Mouse (Mus musculus): ENCODE measurements at regions not wholly inside any gene's neighbourhood (a gene's known extent, or its start where the extent isn't known, plus 50 kb on each side); places are given as distances from the start of the nearest gene placed in this dataset.

DNA sequence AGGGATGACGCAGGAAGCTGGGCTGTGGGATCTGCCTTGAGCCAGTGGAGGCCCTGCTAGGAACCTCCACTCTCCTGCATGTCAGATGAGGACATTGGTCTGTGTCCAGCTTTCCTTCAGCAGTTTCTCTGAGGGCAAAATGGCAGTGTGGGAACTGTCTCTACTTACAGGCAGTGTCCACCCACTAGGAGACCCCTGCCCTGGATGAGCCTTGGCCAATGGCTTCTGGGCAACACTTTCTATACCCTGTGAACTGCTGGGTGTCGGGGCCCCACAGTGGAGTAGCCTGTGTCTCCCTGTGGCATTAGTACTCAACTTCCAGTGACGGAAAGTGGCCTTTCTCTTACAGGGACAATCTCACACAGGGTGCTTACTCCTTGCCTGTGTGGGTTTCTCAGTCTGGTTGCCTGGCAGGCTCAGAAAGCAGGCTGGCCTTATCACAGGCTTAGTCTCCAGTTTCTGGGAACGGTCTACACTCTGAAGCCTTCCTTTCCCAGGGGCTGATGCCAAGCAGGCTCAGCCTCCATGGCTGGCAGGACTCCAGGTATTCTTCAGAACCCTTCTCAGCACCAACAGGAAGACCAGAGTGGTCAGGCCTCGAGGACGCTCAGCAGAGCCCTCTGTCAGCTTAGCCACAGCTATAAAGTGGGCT is 378.8 kb downstream of the Rps24 start:
- DNase-seq (ENCODE audit: low read depth, low spot score): no peak
- no peak overlapping the region for H3K4me3 ChIP-seq (ENCODE audit: control insufficient read depth in 1 of 2, insufficient read depth in 1 of 2, low read depth in 2 of 2, low read length in 2 of 2)
- no peak for TF ChIP-seq MAZ (IDR thresholded peaks at IDR 0.05; ENCODE audit: low read depth, low read length)
- no peak for TF ChIP-seq ZKSCAN1 (IDR thresholded peaks at IDR 0.05; ENCODE audit: low read depth, low read length)
- no peak for TF ChIP-seq RCOR1 (IDR thresholded peaks at IDR 0.05; ENCODE audit: low read depth, low read length)
- TF ChIP-seq ELF1 (IDR thresholded peaks at IDR 0.05; ENCODE audit: low read depth, low read length): no peak
- TF ChIP-seq SMC3 (IDR thresholded peaks at IDR 0.05; ENCODE audit: low read depth, low read length): no peak
- TF ChIP-seq BHLHE40 (IDR thresholded peaks at IDR 0.05; ENCODE audit: borderline replicate concordance, low read depth, low read length): no peak
- TF ChIP-seq TBP (IDR thresholded peaks at IDR 0.05; ENCODE audit: low read depth, low read length): no peak
- TF ChIP-seq POLR2AphosphoS2 (IDR thresholded peaks at IDR 0.05; ENCODE audit: low read length): no peak
- no peak for TF ChIP-seq POLR2AphosphoS5 (IDR thresholded peaks at IDR 0.05; ENCODE audit: borderline replicate concordance, low read depth, low read length)
- TF ChIP-seq E2F4 (IDR thresholded peaks at IDR 0.05; ENCODE audit: borderline replicate concordance, low read depth, low read length): no peak
- no peak for TF ChIP-seq TAL1 (IDR thresholded peaks at IDR 0.05; ENCODE audit: low read length)
- no peaks in the 10 kb centered on the region for H3K36me3 ChIP-seq (ENCODE audit: control insufficient read depth in 1 of 2, insufficient read depth in 2 of 2, low read length in 2 of 2)
- no peaks in the 10 kb centered on the region for H3K4me1 ChIP-seq (ENCODE audit: control insufficient read depth in 1 of 2, insufficient read depth in 2 of 2, low read length in 2 of 2)
- H3K79me2 ChIP-seq (ENCODE audit: control insufficient read depth, insufficient read depth, low read length, poor library complexity): no peaks in the 10 kb centered on the region
- no peaks in the 10 kb centered on the region for H3K27me3 ChIP-seq (ENCODE audit: control insufficient read depth in 1 of 2, insufficient read depth in 2 of 2, low read length in 2 of 2)
- H3K9ac ChIP-seq (ENCODE audit: control insufficient read depth, low read depth, low read length, poor library complexity, severe bottlenecking): no peak overlapping the region
- H3K27ac ChIP-seq (ENCODE audit: control insufficient read depth, low read depth, low read length): no peak overlapping the region
- H3K9me3 ChIP-seq (replicated peaks; ENCODE audit: insufficient read depth, low read length): no peaks in the 10 kb centered on the region

DNA sequence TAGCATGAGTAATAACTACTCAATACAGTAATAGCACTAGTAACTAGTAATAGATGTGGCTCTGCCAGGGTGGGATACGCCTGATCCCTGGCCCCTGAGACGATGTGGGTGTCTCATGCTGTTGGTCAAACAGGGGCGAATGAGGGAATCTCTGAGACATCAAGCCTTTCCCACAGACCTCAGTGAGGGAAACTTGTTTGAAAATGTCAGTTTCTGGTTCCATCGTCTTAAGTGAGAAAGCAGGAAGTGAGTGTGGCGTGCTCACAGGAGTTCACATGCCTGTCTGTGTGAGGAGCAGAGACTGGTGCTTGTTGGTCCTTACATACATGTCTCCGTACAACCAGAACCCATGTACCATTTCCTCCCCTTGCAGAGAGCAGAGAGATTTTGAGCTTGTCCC is 380.9 kb downstream of the Rps24 start:
- TF ChIP-seq POLR2AphosphoS5 (IDR thresholded peaks at IDR 0.05; ENCODE audit: borderline replicate concordance, low read depth, low read length) (no peak), MYC (IDR thresholded peaks at IDR 0.05; ENCODE audit: low read depth, low read length) (no peak), POLR2AphosphoS2 (IDR thresholded peaks at IDR 0.05; ENCODE audit: low read length) (no peak), ELF1 (IDR thresholded peaks at IDR 0.05; ENCODE audit: low read depth, low read length) (no peak), ZKSCAN1 (IDR thresholded peaks at IDR 0.05; ENCODE audit: low read depth, low read length) (no peak), KAT2A (conservative IDR thresholded peaks at IDR 0.05; ENCODE audit: low read depth, low read length) (no peak), TBP (IDR thresholded peaks at IDR 0.05; ENCODE audit: low read depth, low read length) (no peak), JUND (IDR thresholded peaks at IDR 0.05; ENCODE audit: low read depth, low read length) (no peak), TCF12 (IDR thresholded peaks at IDR 0.05; ENCODE audit: low read depth, low read length) (no peak), SMC3 (IDR thresholded peaks at IDR 0.05; ENCODE audit: low read depth, low read length) (no peak), MAZ (IDR thresholded peaks at IDR 0.05; ENCODE audit: low read depth, low read length) (no peak), NELFE (IDR thresholded peaks at IDR 0.05; ENCODE audit: low read depth, low read length) (no peak), MEF2A (IDR thresholded peaks at IDR 0.05; ENCODE audit: extremely low read depth, insufficient replicate concordance, low read depth, low read length, poor library complexity, severe bottlenecking) (no peak), POLR2A (IDR thresholded peaks at IDR 0.05; ENCODE audit: control insufficient read depth in 1 of 2, insufficient read depth in 1 of 2, low read depth in 1 of 2, low read length in 2 of 2, poor library complexity in 1 of 2) (no peak), MAFK (IDR thresholded peaks at IDR 0.05; ENCODE audit: borderline replicate concordance, low read depth, low read length) (no peak), ZC3H11A (IDR thresholded peaks at IDR 0.05; ENCODE audit: low read depth, low read length) (no peak)
- no peaks in the 10 kb centered on the region for H3K36me3 ChIP-seq (ENCODE audit: control insufficient read depth in 1 of 2, insufficient read depth in 2 of 2, low read length in 2 of 2)
- no peak for DNase-seq (ENCODE audit: low read depth, low spot score)
- H3K4me1 ChIP-seq (ENCODE audit: control insufficient read depth in 1 of 2, insufficient read depth in 2 of 2, low read length in 2 of 2): no peaks in the 10 kb centered on the region
- H3K27me3 ChIP-seq (ENCODE audit: control insufficient read depth in 1 of 2, insufficient read depth in 2 of 2, low read length in 2 of 2): no peaks in the 10 kb centered on the region
- no peaks in the 10 kb centered on the region for H3K79me2 ChIP-seq (ENCODE audit: control insufficient read depth, insufficient read depth, low read length, poor library complexity)
- no peak overlapping the region for H3K9ac ChIP-seq (ENCODE audit: control insufficient read depth, low read depth, low read length, poor library complexity, severe bottlenecking)
- H3K9me3 ChIP-seq (replicated peaks; ENCODE audit: insufficient read depth, low read length): no peaks in the 10 kb centered on the region
- H3K27ac ChIP-seq (ENCODE audit: control insufficient read depth, low read depth, low read length): no peak overlapping the region
- H3K4me3 ChIP-seq (ENCODE audit: control insufficient read depth in 1 of 2, insufficient read depth in 1 of 2, low read depth in 2 of 2, low read length in 2 of 2): no peak overlapping the region
